Mouse (Mus musculus): ENCODE results near the gene Khdrbs1.
A peak's percentile ranks its signal among the peaks of the same experiment; 100 is the strongest.
"Not testable (repeated sequence)": the region's sequence is repeated elsewhere in the genome, so short reads cannot be mapped to it uniquely, and the experiment has no call there.

Gene Khdrbs1

DNA sequence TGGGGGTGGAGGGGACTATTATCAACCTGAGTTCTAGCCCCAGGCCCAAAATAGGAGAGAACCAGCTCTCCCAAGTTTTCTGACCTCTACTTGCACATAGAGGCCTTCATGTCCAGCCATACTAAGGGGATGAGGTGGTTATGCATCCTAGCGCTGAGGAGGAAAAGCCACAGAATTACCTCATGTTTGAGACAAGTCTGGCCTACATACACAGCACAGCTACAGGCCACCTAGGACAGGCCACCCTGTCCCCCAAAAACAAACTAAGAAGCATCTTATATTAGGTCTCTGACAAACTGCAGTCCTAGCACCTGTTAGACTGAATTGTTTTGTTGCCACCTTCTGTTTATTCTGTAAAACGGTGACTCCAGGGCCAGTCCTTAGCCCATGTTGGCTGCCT lies 1.4 kb upstream of the Khdrbs1 start:
- DNase-seq (ENCODE audit: low spot score): peak; percentile 8

DNA sequence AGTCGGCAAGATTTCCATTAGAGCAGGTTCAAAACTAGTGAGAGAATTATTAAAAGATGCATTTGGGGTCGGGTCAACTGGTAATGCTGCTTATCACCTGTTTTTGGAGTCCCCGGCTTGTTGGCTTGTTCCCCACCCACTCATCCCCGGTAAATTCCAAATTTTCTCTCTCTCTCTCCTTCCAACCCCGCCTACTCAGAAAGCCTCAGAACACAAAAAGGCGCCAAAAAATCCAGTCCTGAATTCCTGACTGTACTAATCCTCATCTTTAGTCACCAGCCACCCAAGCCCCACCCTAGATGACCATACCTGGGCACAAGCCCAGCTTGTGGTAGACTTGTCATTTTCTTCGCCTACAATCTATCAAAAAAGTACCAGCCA lies 897 bp upstream of the Khdrbs1 start:
- no peak for DNase-seq (ENCODE audit: low spot score)

DNA sequence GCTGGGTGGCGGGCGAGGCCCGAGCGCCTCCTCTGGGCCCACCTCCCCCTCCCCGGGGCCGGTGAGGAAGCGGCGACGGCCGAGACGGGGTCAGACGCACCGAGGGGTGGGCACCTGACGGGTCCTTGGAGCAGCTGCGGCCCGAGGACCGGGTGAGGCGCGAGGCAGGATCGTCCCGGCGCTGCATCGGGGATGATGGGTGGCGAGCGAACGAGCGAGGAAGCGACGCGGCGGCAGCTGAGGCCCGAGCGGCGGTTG lies 200 bp downstream of the Khdrbs1 start:
- DNase-seq (ENCODE audit: low spot score): no peak

GRCm38 (mm10) chr4:129741251-129741973 lies 691 bp downstream of the Khdrbs1 start:
- peak; percentile 53 for DNase-seq (ENCODE audit: low spot score)

DNA sequence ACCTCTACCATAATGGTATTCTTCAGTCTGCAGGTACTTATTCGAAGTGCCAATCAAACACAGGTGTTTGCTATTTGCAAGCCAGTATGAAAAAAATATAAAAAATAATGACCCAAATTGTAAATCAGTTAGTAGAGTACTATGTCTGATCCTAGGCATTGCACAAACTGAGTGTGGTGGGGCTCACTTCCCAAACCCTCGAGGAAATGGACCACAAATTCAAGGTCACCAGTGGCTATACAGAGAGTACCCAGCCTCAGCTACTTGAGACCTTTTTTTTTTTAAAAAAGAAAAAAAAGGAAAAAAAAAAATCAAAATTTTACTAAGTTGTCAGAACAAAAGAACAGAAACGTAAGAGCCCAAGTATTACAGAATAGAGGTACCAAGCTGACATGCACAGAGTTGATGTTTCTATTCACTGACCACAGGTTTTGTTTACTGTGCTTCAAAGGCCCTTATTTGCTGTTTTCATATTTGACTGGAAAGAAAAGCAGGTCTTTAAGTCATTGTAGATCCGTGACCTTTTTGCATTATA lies 2.9 kb downstream of the Khdrbs1 start:
- no peak for DNase-seq (ENCODE audit: low spot score)

DNA sequence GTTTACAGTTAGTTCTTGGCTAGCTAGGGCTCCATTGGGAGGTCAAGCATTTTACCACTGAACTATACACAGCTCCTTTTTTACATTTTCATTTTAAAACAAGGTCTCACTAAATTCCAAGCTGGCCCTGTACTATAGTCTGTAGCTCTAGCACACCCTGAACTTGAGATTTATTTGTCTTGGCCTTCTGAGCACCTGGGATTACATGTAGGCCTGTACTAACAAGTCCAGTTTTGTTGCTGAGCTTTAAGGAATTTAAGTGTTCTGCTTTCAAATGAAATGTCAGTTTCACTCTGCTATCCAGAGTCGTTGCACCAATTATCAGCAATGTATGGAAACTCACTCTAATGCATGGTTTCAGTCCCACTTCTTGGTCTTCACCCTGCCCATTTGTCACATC lies 5.9 kb downstream of the Khdrbs1 start:
- no peak for DNase-seq (ENCODE audit: low spot score)

DNA sequence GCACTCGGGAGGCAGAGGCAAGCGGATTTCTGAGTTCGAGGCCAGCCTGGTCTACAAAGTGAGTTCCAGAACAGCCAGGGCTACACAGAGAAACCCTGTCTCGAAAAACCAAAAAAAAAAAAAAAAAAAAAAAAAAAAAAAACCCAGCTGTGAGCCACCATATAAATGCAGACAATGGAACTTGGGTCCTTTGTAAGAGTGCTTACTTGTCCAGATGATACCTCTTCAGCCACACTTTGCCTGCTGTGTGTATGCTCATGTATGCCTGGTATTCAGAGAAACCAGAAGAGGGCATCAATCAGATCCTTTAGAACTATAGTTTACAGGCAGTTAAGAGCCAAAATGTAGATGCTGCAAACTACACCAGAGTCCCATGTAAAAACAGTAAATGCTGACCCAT lies 6.6 kb downstream of the Khdrbs1 start:
- DNase-seq (ENCODE audit: low spot score): not testable (repeated sequence)

- no peak for DNase-seq (ENCODE audit: low spot score)
Measured at GRCm38 (mm10) chr4:129731423-129731822, 10.7 kb downstream of the Khdrbs1 start.

DNA sequence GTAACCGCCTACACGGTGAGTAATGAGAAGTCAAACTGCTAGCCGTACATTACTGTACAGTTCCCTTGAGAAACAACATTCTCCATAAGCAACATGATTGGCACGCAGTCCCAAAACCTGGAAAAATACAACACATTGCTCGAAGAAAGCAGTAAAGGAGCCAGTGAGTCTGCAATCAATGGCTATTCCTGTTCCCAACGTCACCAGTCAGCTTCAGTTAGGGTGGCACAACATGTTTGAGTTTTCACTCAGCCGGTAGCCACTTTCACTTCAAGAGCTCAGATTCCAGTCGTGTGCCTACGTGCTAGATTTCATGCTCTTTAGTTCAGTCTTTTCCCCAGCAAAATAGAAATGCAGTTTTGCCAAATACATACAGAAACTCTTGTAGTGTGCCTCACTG lies 25.8 kb downstream of the Khdrbs1 start:
- DNase-seq (ENCODE audit: low spot score): no peak

GRCm38 (mm10) chr4:129709486-129710129 lies 32.5 kb downstream of the Khdrbs1 start:
- no peak for DNase-seq (ENCODE audit: low spot score)

DNA sequence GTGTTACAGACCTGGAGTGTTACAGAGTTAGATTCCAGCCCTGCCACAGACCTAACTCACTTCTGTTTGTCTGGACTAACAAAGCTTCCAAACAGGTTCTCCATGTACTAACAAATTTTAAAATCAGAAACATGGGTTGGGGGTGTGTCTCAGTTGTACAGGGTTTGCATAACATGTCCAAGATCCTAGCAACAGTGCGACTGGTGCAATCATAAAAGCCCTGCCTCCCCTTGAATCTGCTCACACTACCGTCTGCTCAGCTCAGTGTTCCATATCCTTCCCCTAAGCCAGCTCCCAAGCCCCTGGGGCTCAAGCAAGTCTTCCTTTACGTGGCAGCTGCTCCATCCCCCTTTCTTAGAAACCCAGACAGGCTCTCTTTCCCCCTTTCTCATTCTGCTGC lies 35.4 kb downstream of the Khdrbs1 start:
- DNase-seq (ENCODE audit: low spot score): no peak

DNA sequence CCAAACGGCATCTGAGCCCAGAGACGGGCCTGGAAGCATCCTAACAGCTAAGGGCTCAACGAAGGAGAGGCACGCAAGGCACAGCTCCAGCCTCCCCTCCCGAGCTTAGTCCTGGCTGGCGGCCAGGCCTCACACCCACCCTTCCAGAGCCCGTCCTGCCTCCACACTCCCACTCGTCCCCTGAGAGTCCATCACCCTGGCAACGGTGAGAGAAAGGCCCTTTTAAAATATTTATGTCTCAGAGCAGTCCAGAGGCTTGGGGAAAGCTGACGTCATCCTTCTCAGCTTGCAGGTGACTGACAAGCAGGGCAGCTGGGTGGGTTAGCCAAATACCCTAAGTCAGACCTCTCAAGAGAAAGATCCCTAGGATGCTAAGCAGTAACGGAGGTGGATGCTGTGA lies 39.6 kb downstream of the Khdrbs1 start:
- peak; percentile 68 for DNase-seq (ENCODE audit: low spot score)

DNA sequence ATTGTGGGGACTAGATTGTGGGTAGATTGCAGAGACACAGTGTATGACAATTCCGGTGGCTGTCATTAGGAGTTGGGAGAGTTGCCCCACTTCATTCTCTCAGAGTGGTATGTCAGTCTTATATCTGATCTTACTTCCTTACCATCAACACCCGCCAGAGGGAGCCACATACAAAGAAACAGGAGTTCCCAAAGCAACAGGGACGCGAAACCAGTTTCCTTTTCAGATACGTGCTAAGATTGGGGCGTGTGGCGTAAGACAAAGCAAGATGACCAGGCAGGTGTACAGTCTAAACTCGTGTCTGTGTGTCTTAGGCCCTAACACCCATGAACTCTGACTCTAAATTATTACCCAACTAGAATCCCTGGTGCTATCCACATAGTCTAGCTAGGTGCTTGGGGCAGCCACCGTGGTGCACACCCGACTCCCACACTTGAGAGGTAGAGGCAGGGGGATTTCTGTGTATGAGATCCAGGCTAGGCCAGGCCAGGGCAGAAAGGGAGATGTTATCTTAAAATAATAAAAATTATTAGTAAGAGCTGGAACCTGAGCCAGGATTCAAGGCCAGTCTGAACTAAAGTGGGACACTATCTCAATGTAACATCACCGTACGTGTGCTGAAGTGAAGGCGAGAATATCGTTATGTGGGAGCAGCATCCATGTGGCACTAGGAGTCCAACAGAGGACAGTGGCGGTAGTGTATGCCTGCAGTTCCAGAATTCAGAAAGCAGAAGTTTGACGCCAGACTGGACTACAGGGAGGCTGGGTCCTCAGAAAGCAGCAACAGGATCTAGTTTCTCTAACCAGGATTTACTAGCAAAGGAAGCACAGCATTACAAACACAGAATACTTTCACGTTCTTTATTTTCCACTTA lies 40.4 kb downstream of the Khdrbs1 start:
- DNase-seq (ENCODE audit: low spot score): peak; percentile 89

DNA sequence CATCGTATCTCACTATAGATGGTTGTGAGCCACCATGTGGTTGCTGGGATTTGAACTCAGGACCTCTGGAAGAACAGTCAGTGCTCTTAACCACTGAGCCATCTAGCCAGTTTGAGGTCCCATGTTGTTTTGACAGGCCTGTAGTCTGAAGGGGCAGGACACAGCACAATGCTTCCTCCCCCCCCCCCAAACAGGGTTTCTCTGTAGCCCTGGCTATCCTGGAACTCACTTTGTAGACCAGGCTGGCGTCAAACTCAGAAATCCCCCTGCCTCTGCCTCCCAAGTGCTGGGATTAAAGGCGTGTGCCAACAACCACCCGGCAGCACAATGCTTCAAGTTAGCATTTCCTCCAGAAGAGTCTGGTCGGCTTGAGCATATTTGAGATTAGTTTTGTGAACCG lies 41.4 kb downstream of the Khdrbs1 start:
- not testable (repeated sequence) for DNase-seq (ENCODE audit: low spot score)

DNA sequence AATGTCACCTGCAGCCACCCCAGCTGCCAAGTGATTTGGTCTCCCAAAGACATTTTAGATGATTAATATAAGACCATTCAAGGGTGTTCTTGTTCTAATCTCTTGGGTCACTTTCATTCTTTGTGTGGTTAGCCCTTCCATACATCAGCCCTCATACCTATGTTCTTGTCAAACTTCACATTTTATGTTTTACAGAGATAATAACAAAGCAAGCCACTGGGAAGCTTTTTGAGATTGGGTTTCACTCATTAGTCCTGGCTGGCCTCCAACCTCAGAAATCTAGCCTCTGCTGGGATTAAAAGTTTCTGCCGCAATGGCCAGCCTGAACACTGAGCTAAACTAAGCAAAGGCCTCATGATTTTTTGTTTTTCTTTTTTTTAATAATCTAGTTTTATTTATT lies 41.9 kb downstream of the Khdrbs1 start:
- no peak for DNase-seq (ENCODE audit: low spot score)

DNA sequence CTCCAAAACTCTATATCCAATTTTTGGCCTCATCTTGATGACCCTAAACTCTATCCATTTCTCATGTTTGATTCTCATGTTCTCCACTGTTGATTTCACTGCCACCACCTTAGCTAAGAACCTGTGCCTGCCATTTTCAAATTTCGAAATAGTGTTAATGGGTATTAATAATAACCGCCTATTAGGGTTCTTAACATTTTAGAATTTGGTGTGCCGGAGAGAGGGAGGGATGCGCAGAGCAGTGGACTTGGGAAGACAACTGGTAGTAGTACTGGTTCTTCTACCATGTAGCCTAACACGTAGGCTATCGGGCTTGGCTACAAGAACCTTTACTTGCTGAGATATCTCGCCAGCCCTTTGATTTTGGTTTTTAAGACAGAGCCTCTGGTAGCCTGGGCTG lies 44.9 kb downstream of the Khdrbs1 start:
- DNase-seq (ENCODE audit: low spot score): no peak

DNA sequence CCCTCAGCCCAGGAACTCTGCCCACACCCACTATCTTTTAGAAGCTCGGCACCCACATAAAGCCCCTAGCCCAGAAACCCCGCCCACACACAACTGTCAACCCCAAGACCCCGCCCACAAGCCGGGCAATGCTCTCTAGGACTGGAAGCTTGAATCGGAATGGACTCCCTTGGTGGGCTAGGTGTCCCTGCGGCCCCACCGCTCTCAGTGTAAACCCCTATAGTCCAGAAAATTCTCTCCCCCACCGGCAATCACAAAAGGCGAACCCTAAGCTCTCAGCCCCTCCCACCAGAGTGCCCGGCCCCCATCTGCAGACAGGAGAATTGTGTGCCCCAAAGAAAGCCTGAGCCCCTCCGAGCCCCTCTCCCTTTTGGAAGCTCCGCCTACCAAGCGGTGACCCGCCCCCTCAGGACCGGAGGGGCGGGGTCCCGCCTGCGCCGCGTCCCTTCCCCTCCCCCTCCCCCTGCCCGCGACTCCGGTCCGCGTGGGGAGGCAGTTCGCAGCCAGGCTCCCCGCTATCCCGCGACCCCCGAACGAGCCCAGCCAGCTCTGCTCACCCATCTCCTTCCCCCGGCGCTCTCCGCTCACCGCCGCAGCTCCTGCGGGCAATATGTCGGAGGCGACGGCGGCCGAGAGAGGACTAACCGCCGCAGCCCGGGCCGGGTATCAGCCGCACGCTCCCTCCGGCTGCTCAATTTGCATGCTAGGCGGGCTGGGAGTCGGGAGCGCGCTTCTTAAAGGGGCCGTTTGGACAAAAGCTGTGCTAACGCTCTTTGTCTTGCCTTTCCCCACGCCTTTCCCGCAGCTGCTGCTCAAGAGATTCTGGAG lies 45.7 kb downstream of the Khdrbs1 start, which contains the start of gene Tmem39b:
TSS of gene Tmem39b (minus strand) at position 681 of the 828 bp plus-strand sequence.
- peak; percentile 96 for DNase-seq (ENCODE audit: low spot score)

DNA sequence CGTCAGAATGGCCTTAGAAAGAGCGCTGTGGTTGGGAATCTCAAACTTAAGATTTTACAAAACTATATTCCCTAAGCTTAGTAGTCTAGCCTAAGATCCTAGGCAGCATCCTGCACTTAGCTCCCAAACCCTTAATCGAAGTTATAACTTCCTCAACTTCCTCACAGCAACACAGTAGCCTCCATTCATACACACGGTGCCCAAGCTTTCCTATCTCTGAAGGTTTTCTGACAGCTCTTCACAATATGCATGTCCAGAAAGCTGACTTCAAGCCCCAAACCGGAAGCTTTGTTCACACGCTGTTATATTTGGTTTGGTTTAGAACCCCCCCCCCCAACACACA lies 46.3 kb downstream of the Khdrbs1 start:
- no peak for DNase-seq (ENCODE audit: low spot score)

DNA sequence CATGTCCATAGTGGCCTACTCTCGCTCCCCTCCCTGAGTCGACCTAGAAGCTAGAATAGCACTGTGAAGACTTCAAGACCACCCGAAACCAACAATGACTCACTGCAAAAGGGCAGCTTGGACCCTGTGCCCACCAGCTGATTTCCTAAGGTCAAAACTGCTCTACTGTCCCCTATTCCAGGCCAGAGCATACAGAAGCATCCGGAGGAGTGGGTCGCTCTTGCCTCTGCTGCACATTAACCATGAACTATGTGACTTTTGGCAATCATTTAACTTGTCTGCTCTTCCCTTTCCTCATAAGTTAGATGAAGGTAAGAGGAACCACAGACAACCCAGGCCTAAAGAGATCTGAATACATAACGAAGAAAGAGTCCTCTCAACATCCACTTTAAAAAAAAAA lies 57.6 kb downstream of the Khdrbs1 start:
- DNase-seq (ENCODE audit: low spot score): no peak

DNA sequence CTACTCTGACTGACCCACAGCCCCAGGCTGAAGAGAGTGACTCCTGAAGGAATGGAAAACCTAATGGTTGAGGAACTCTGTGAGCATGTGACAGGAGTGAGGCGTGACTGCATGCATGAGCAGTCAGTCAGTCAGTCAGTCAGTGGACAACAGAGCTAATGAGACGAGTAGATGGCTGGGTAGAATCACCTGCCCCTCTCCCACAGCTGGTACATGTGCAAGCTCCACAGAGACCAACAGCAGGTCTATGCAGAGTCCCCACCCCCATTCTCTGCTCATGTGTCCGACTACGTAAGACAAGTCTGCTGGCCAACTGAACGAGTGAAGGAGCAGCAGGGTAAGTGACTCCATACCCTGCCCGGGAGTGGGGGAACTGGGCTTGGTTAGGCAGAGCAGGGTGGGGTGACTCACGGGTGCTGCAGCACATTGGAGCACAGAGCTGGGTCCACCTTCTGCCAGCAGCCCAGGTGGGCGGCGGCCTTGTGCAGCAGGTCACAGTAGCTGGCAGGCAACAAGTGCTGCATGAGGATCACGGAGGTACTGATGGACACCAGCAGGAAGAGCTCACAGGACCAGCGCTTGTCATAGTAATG lies 58.1 kb downstream of the Khdrbs1 start:
- no peak for DNase-seq (ENCODE audit: low spot score)

DNA sequence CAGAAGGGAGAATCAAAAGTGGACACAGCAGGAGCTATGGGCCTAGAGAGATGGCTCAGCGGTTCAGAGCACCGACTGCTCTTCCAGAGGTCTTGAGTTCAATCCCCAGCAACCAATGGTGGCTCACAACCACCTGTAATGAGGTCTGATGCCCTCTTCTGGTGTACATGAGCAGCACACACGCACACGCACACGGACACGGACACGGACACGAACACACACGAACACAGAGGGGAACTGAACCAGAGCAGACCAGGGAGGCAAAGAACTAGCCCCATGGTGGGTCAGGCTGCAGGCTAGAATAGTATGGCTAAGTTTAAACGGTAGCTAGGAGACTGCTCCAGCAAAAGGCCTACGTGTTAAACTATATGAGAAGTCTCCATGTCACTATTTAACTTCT lies 60.3 kb downstream of the Khdrbs1 start:
- no peak for DNase-seq (ENCODE audit: low spot score)
